Mouse (Mus musculus) ES-E14 (cell line): ENCODE data around the gene Rptor.

Experiments
- ZC3H11A ChIP-seq: IDR thresholded peaks from 2 replicates; pipeline ENCODE4 v1.6.1; 2012; ENCODE audit warnings: low read depth, mild to moderate bottlenecking, inconsistent platforms, low read length, borderline replicate concordance
- ZNF384 ChIP-seq: IDR thresholded peaks from 2 replicates; pipeline ENCODE4 v1.6.1; 2012; ENCODE audit warnings: low read depth, low read length, inconsistent platforms

- no peak for TF ChIP-seq ZNF384
- TF ChIP-seq ZC3H11A, result peak; percentile 97
Measured at GRCm38 (mm10) chr11:119904621-119905286, 302.0 kb downstream of the Rptor start.
